Mouse (Mus musculus): ENCODE data around the gene Man1a.

DNA sequence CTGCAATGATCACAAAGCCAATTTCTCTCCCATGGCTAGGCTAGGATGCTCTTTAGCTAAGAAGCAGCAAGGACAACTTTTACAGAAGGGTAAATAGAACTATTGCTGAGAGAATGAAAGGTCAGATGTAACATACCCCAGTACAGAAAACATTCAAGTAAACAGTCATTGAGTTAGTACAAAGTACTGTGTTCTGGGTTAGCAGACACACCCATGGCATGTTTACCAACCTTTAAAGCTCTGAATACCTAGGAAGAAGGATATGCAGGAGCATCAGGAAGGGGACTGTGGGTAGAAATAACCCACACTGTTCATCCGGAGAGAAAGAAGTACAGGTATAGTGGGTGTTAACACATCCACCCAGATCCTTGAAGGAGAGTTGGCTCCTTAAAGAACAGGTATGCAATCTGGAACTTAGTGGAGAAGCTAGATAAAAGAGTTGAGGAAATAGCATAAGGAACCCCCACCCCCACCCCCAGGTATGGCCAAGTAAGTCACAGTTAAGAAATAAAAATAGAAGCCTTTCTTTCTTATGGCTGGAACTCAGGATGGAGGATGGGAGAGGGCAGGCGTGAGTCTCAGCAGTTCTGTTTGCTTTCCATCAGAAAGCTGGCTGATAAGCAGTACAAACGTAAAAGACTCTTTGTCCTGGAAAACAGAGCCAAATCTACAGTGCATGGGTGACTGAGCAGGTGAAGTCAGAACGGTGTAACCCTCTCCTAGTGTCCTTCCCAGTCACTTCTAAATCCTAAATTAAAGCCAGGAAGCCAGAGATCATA is 146.5 kb downstream of the Man1a start:
- TF ChIP-seq CTCF (IDR thresholded peaks at IDR 0.05; ENCODE audit: extremely low read depth, insufficient read depth, insufficient read length, insufficient replicate concordance) (no peak), POLR2A (IDR thresholded peaks at IDR 0.05; ENCODE audit: low read depth, low read length) (no peak)

All from spleen, adult 2 months (tissue).